Mouse (Mus musculus): ENCODE measurements around the gene Plekhb2. TPM values are rescaled to one million over a fixed set of nuclear protein-coding genes. Genes with fewer than 3 reads are reported as not detected.

Gene Plekhb2
- polyA plus RNA-seq, 1 experiment from 2014 or later = 62.3 TPM

GRCm38 (mm10) chr1:34871170-34871569, 21.4 kb downstream of the Plekhb2 start:
- Histone ChIP-seq H3K4me1 (no peaks in the 10 kb centered on the region), H3K9me3 (no peaks in the 10 kb centered on the region), H3K4me2 (replicated peaks) (no peak overlapping the region), H3K27ac (no peak overlapping the region), H3K9ac (no peak overlapping the region), H3K27me3 (replicated peaks) (no peaks in the 10 kb centered on the region), H3K4me3 (no peak overlapping the region), H3K36me3 (peaks cover 37% of the 10 kb centered on the region)
- no peak for ATAC-seq (ENCODE audit: low FRiP score, low read depth)
- whole genome bisulfite sequencing = 94% methylated on average over 9 of the region's 9 CpGs

- no peaks in the 10 kb centered on the region for H3K9me3 ChIP-seq
- no peaks in the 10 kb centered on the region for H3K4me1 ChIP-seq
- H3K36me3 ChIP-seq = peaks cover 41% of the 10 kb centered on the region
- H3K27ac ChIP-seq = no peak overlapping the region
- no peaks in the 10 kb centered on the region for H3K27me3 ChIP-seq (replicated peaks)
- no peak overlapping the region for H3K9ac ChIP-seq
- H3K4me2 ChIP-seq (replicated peaks) = no peak overlapping the region
- 94% methylated on average over 5 of the region's 5 CpGs for WGBS
- H3K4me3 ChIP-seq = no peak overlapping the region
- no peak for ATAC-seq (ENCODE audit: low FRiP score, low read depth)
These were observed 23.8 kb downstream of the Plekhb2 start for GRCm38 (mm10) chr1:34873551-34873950.

- H3K36me3 ChIP-seq = peaks cover 18% of the 10 kb centered on the region
- H3K27ac ChIP-seq = no peak overlapping the region
- 86% methylated on average over 6 of the region's 6 CpGs for WGBS
- H3K4me2 ChIP-seq (replicated peaks) = no peak overlapping the region
- no peak overlapping the region for H3K4me3 ChIP-seq
- no peaks in the 10 kb centered on the region for H3K27me3 ChIP-seq (replicated peaks)
- no peak overlapping the region for H3K9ac ChIP-seq
- no peaks in the 10 kb centered on the region for H3K4me1 ChIP-seq
- 0 out of 2 replicates have a peak, but pooled peaks cover 6% of the 10 kb centered on the region for H3K9me3 ChIP-seq
- ATAC-seq (ENCODE audit: low FRiP score, low read depth) = no peak
These were observed 29.8 kb downstream of the Plekhb2 start for GRCm38 (mm10) chr1:34879611-34880010.

GRCm38 (mm10) chr1:34883776-34884175, 34.0 kb downstream of the Plekhb2 start:
- Histone ChIP-seq H3K27ac (no peak overlapping the region), H3K4me3 (no peak overlapping the region)
- no peak for ATAC-seq (ENCODE audit: low FRiP score, low read depth)

GRCm38 (mm10) chr1:34891559-34892289, 41.9 kb downstream of the Plekhb2 start:
- 61% methylated on average over 14 of the region's 14 CpGs for WGBS
- Histone ChIP-seq H3K9me3 (no peaks in the 10 kb centered on the region), H3K4me3 (no peak overlapping the region), H3K9ac (no peak overlapping the region), H3K4me1 (no peaks in the 10 kb centered on the region), H3K27ac (no peak overlapping the region), H3K36me3 (no peaks in the 10 kb centered on the region), H3K4me2 (replicated peaks) (no peak overlapping the region), H3K27me3 (replicated peaks) (no peaks in the 10 kb centered on the region)
- peak; percentile 86 for ATAC-seq (ENCODE audit: low FRiP score, low read depth)

More at GRCm38 (mm10) chr1:34883776-34884175, 34.0 kb downstream of the Plekhb2 start:
- Histone ChIP-seq H3K4me1 (no peaks in the 10 kb centered on the region), H3K9me3 (0 out of 2 replicates have a peak, but pooled peaks cover 6% of the 10 kb centered on the region), H3K4me2 (replicated peaks) (no peak overlapping the region), H3K9ac (no peak overlapping the region), H3K36me3 (no peaks in the 10 kb centered on the region), H3K27me3 (replicated peaks) (no peaks in the 10 kb centered on the region)

GRCm38 (mm10) chr1:34892466-34892865, 42.7 kb downstream of the Plekhb2 start:
- no peak for ATAC-seq (ENCODE audit: low FRiP score, low read depth)
- no peak overlapping the region for H3K4me2 ChIP-seq (replicated peaks)
- WGBS = 67% methylated on average over 3 of the region's 3 CpGs
- no peaks in the 10 kb centered on the region for H3K36me3 ChIP-seq
- H3K27me3 ChIP-seq (replicated peaks) = no peaks in the 10 kb centered on the region
- no peak overlapping the region for H3K4me3 ChIP-seq
- H3K9me3 ChIP-seq = no peaks in the 10 kb centered on the region
- H3K4me1 ChIP-seq = no peaks in the 10 kb centered on the region
- H3K9ac ChIP-seq = no peak overlapping the region
- H3K27ac ChIP-seq = no peak overlapping the region

- Histone ChIP-seq H3K27ac (no peak overlapping the region), H3K36me3 (no peaks in the 10 kb centered on the region), H3K4me3 (no peak overlapping the region), H3K4me1 (no peaks in the 10 kb centered on the region), H3K9me3 (no peaks in the 10 kb centered on the region), H3K9ac (no peak overlapping the region), H3K4me2 (replicated peaks) (no peak overlapping the region), H3K27me3 (replicated peaks) (no peaks in the 10 kb centered on the region)
- 78% methylated on average over 4 of the region's 4 CpGs for WGBS
- ATAC-seq (ENCODE audit: low FRiP score, low read depth) = no peak
These were observed 43.6 kb downstream of the Plekhb2 start for GRCm38 (mm10) chr1:34893331-34893730.

- no peak overlapping the region for H3K27ac ChIP-seq
- 79% methylated on average over 6 of the region's 6 CpGs for WGBS
- no peaks in the 10 kb centered on the region for H3K36me3 ChIP-seq
- no peak for ATAC-seq (ENCODE audit: low FRiP score, low read depth)
- no peak overlapping the region for H3K4me3 ChIP-seq
- no peak overlapping the region for H3K4me2 ChIP-seq (replicated peaks)
- H3K9ac ChIP-seq = no peak overlapping the region
- H3K27me3 ChIP-seq (replicated peaks) = no peaks in the 10 kb centered on the region
- H3K4me1 ChIP-seq = no peaks in the 10 kb centered on the region
- no peaks in the 10 kb centered on the region for H3K9me3 ChIP-seq
These were observed 44.1 kb downstream of the Plekhb2 start for GRCm38 (mm10) chr1:34893831-34894230.

- no peaks in the 10 kb centered on the region for H3K36me3 ChIP-seq
These were observed 46.3 kb downstream of the Plekhb2 start for GRCm38 (mm10) chr1:34896102-34896501.

GRCm38 (mm10) chr1:34896898-34897297, 47.1 kb downstream of the Plekhb2 start:
- no peak overlapping the region for H3K9ac ChIP-seq
- H3K4me2 ChIP-seq (replicated peaks) = no peak overlapping the region
- 59% methylated on average over 4 of the region's 4 CpGs for WGBS
- no peak overlapping the region for H3K27ac ChIP-seq
- no peaks in the 10 kb centered on the region for H3K9me3 ChIP-seq
- no peaks in the 10 kb centered on the region for H3K36me3 ChIP-seq
- ATAC-seq (ENCODE audit: low FRiP score, low read depth) = no peak
- H3K4me3 ChIP-seq = no peak overlapping the region
- H3K27me3 ChIP-seq (replicated peaks) = no peaks in the 10 kb centered on the region
- H3K4me1 ChIP-seq = no peaks in the 10 kb centered on the region

More at GRCm38 (mm10) chr1:34896102-34896501, 46.3 kb downstream of the Plekhb2 start:
- Histone ChIP-seq H3K9me3 (no peaks in the 10 kb centered on the region), H3K27me3 (replicated peaks) (no peaks in the 10 kb centered on the region), H3K9ac (no peak overlapping the region), H3K4me1 (no peaks in the 10 kb centered on the region), H3K27ac (no peak overlapping the region), H3K4me2 (replicated peaks) (no peak overlapping the region), H3K4me3 (no peak overlapping the region)
- ATAC-seq (ENCODE audit: low FRiP score, low read depth) = no peak
- 94% methylated on average over 5 of the region's 5 CpGs for WGBS

GRCm38 (mm10) chr1:34928656-34929055, 78.9 kb downstream of the Plekhb2 start:
- Histone ChIP-seq H3K27me3 (replicated peaks) (no peaks in the 10 kb centered on the region), H3K4me2 (replicated peaks) (no peak overlapping the region), H3K27ac (no peak overlapping the region), H3K9me3 (peaks cover 18% of the 10 kb centered on the region; the same call in 1 of the 2 replicates), H3K9ac (no peak overlapping the region), H3K4me1 (no peaks in the 10 kb centered on the region), H3K4me3 (no peak overlapping the region), H3K36me3 (no peaks in the 10 kb centered on the region)
- no peak for ATAC-seq (ENCODE audit: low FRiP score, low read depth)
- 94% methylated on average over 15 of the region's 15 CpGs for WGBS
